Mouse (Mus musculus) heart, embryonic 12.5 days (tissue): Measurements from ENCODE around the gene Tmem87b. TPM values are rescaled to one million over a fixed set of nuclear protein-coding genes. Genes with fewer than 3 reads are reported as not detected.

Source experiments
- ATAC-seq: fragments of 200-750 bp; cut with Nextera tagmentation; 2 replicates; pipeline ENCODE4 v1.8.0; 2017; ENCODE audit warnings: moderate TSS enrichment, moderate library complexity; ENCODE audit not compliant: insufficient number of reproducible peaks, low FRiP score
- H3K27ac ChIP-seq: fragments of 300-500 bp; sonication (generic); 2 replicates; pipeline ENCODE4 v1.5.1; 2016; ENCODE audit warnings: mild to moderate bottlenecking, moderate library complexity; ENCODE audit not compliant: poor library complexity, severe bottlenecking
- H3K27me3 ChIP-seq: fragments of 300-500 bp; sonication (generic); replicated peaks from 2 replicates; pipeline ENCODE4 v1.6.1; 2016; ENCODE audit warnings: mild to moderate bottlenecking, moderate library complexity
- H3K36me3 ChIP-seq: fragments of 300-500 bp; sonication (generic); 2 replicates; pipeline ENCODE4 v1.6.1; 2016; ENCODE audit warnings: mild to moderate bottlenecking, moderate library complexity
- H3K4me1 ChIP-seq: fragments of 300-500 bp; sonication (generic); replicated peaks from 2 replicates; pipeline ENCODE4 v1.6.1; 2016; ENCODE audit warnings: mild to moderate bottlenecking
- H3K4me2 ChIP-seq: fragments of 300-500 bp; sonication (generic); 2 replicates; pipeline ENCODE4 v1.6.1; 2016; ENCODE audit warnings: mild to moderate bottlenecking, moderate library complexity
- H3K4me3 ChIP-seq: fragments of 300-500 bp; sonication (generic); 2 replicates; pipeline ENCODE4 v1.5.1; 2016; ENCODE audit warnings: mild to moderate bottlenecking
- H3K9ac ChIP-seq: fragments of 300-500 bp; sonication (generic); 2 replicates; pipeline ENCODE4 v1.6.1; 2016; ENCODE audit warnings: mild to moderate bottlenecking, moderate library complexity
- H3K9me3 ChIP-seq: fragments of 300-500 bp; sonication (generic); replicated peaks from 2 replicates; pipeline ENCODE4 v1.6.1; 2016; ENCODE audit warnings: mild to moderate bottlenecking, moderate library complexity
- WGBS: fragments of 180-500 bp; shearing (Covaris S2); methylation state at CpG from one replicate; pipeline ENCODE4 v1.1.7; 2016; 5-methylcytosine and 5-hydroxymethylcytosine counted together
- polyA plus RNA-seq: library from polyadenylated mRNA; unstranded; fragments of >200 nt; fragmentation: Nextera tagmentation; extraction: Ambion mirVana; gene quantifications from 2 replicates; pipeline ENCODE4 v1.2.1, GENCODE M21; 2016

Gene Tmem87b
- polyA plus RNA-seq, 1 experiment from 2014 or later = 29.7 TPM

GRCm38 (mm10) chr2:128887866-128888550, 70.1 kb downstream of the Tmem87b start:
- H3K4me2 ChIP-seq = no peak overlapping the region
- H3K9ac ChIP-seq = no peak overlapping the region
- peaks cover 13% of the 10 kb centered on the region for H3K4me1 ChIP-seq
- no peak overlapping the region for H3K27ac ChIP-seq
- peaks cover 8% of the 10 kb centered on the region; the same call in 1 of the 2 replicates for H3K27me3 ChIP-seq
- ATAC-seq = no peak
- no peak overlapping the region for H3K4me3 ChIP-seq
- H3K9me3 ChIP-seq = no peaks in the 10 kb centered on the region
- no peaks in the 10 kb centered on the region for H3K36me3 ChIP-seq
- WGBS = 62% methylated on average over 6 of the region's 6 CpGs

- H3K9me3 ChIP-seq = no peaks in the 10 kb centered on the region
- peaks cover 13% of the 10 kb centered on the region for H3K4me1 ChIP-seq
- H3K9ac ChIP-seq = no peak overlapping the region
- 83% methylated on average over 4 of the region's 4 CpGs for WGBS
- no peak overlapping the region for H3K4me3 ChIP-seq
- ATAC-seq = no peak
- H3K27ac ChIP-seq = no peak overlapping the region
- H3K4me2 ChIP-seq = no peak overlapping the region
- H3K27me3 ChIP-seq = peaks cover 15% of the 10 kb centered on the region; the same call in 1 of the 2 replicates
- H3K36me3 ChIP-seq = no peaks in the 10 kb centered on the region
Observed at GRCm38 (mm10) chr2:128890661-128891335, 72.9 kb downstream of the Tmem87b start.

GRCm38 (mm10) chr2:128892180-128892721, 74.3 kb downstream of the Tmem87b start:
- Histone ChIP-seq H3K9ac (peak overlapping the region; percentile 60; the same call in 1 of the 2 replicates), H3K4me1 (peaks cover 13% of the 10 kb centered on the region), H3K4me3 (peak overlapping the region; percentile 49), H3K27ac (no peak overlapping the region), H3K27me3 (peaks cover 15% of the 10 kb centered on the region; the same call in 1 of the 2 replicates), H3K36me3 (no peaks in the 10 kb centered on the region), H3K4me2 (peak overlapping the region; percentile 86), H3K9me3 (no peaks in the 10 kb centered on the region)
- ATAC-seq = 0 out of 2 replicates have a peak, but pooled peaks have one; percentile 22
- 4% methylated on average over 37 of the region's 37 CpGs for WGBS

GRCm38 (mm10) chr2:128902843-128903242, 84.9 kb downstream of the Tmem87b start:
- ATAC-seq = no peak

GRCm38 (mm10) chr2:128903661-128904060, 85.7 kb downstream of the Tmem87b start:
- ATAC-seq = no peak
- WGBS = 71% methylated on average over 3 of the region's 3 CpGs

More at GRCm38 (mm10) chr2:128902843-128903242, 84.9 kb downstream of the Tmem87b start:
- Histone ChIP-seq H3K27me3 (no peaks in the 10 kb centered on the region), H3K27ac (no peak overlapping the region), H3K36me3 (no peaks in the 10 kb centered on the region), H3K9me3 (peaks cover 8% of the 10 kb centered on the region; the same call in 1 of the 2 replicates), H3K4me3 (no peak overlapping the region), H3K4me1 (no peaks in the 10 kb centered on the region), H3K4me2 (no peak overlapping the region), H3K9ac (no peak overlapping the region)
- WGBS = 74% methylated on average over 6 of the region's 6 CpGs

More at GRCm38 (mm10) chr2:128903661-128904060, 85.7 kb downstream of the Tmem87b start:
- no peaks in the 10 kb centered on the region for H3K4me1 ChIP-seq
- H3K27me3 ChIP-seq = no peaks in the 10 kb centered on the region
- H3K27ac ChIP-seq = no peak overlapping the region
- no peak overlapping the region for H3K4me2 ChIP-seq
- H3K4me3 ChIP-seq = no peak overlapping the region
- H3K36me3 ChIP-seq = no peaks in the 10 kb centered on the region
- H3K9me3 ChIP-seq = peaks cover 8% of the 10 kb centered on the region; the same call in 1 of the 2 replicates
- no peak overlapping the region for H3K9ac ChIP-seq

Other genes with a start within 250 kb of the Tmem87b start
- not detected in 2 replicates for gene Spdye4c, start 226.9 kb upstream of the Tmem87b start, polyA plus RNA-seq
- 58.9 and 63.6 TPM in 2 replicates for gene Anapc1, start 130.7 kb upstream of the Tmem87b start, polyA plus RNA-seq
- 5.0 and 6.0 TPM in 2 replicates for gene Mertk, start 119.2 kb upstream of the Tmem87b start, polyA plus RNA-seq
- 1.0 and 1.5 TPM in 2 replicates for gene Fbln7, start 44.9 kb downstream of the Tmem87b start, polyA plus RNA-seq
- 7.2 and 7.5 TPM in 2 replicates for gene Zc3h8, start 126.0 kb downstream of the Tmem87b start, polyA plus RNA-seq
- 1.5 and 2.5 TPM in 2 replicates for gene Zc3h6, start 149.3 kb downstream of the Tmem87b start, polyA plus RNA-seq
- gene Gm10762, start 149.6 kb downstream of the Tmem87b start, polyA plus RNA-seq = 13.5 and 15.6 TPM in 2 replicates
- gene Vinac1, start 230.1 kb downstream of the Tmem87b start, polyA plus RNA-seq = 0.08 TPM in 1 of 2 replicates, not detected in the other
- 7.9 and 8.3 TPM in 2 replicates for gene Ttl, start 247.8 kb downstream of the Tmem87b start, polyA plus RNA-seq